Mouse (Mus musculus): ENCODE measurements around the gene Crym.

The Crym gene

GRCm38 (mm10) chr7:120201771-120202170 lies at the start of gene Crym:
Gene Crym, minus strand, starts transcription at chr7:120202111.
- no peak for DNase-seq

GRCm38 (mm10) chr7:120241092-120241491 lies 39.2 kb upstream of the Crym start:
- DNase-seq: no peak

- no peak for DNase-seq
Observed at GRCm38 (mm10) chr7:120228541-120228940, 26.6 kb upstream of the Crym start.

- DNase-seq: no peak
Observed at GRCm38 (mm10) chr7:120205989-120206388, 4.1 kb upstream of the Crym start.

GRCm38 (mm10) chr7:120203789-120204188 lies 1.9 kb upstream of the Crym start, which contains the start of gene Abca14:
Gene Abca14, plus strand, starts transcription at chr7:120203961.
- DNase-seq: peak in 1 of 2 experiments; percentile 10

GRCm38 (mm10) chr7:120201231-120201744 lies 623 bp downstream of the Crym start:
- no peak for DNase-seq

- no peak for DNase-seq
Observed at GRCm38 (mm10) chr7:120195207-120195606, 6.7 kb downstream of the Crym start.

- DNase-seq: no peak
Observed at GRCm38 (mm10) chr7:120192816-120193215, 9.1 kb downstream of the Crym start.

- no peak for DNase-seq
Observed at GRCm38 (mm10) chr7:120192207-120192606, 9.7 kb downstream of the Crym start.

- DNase-seq: no peak
Observed at GRCm38 (mm10) chr7:120190150-120190665, 11.7 kb downstream of the Crym start.

GRCm38 (mm10) chr7:120189369-120190149 lies 12.4 kb downstream of the Crym start:
- DNase-seq: no peak

- DNase-seq: no peak
Observed at GRCm38 (mm10) chr7:120188946-120189345, 13.0 kb downstream of the Crym start.

GRCm38 (mm10) chr7:120182891-120183290 lies 19.0 kb downstream of the Crym start:
- no peak for DNase-seq

GRCm38 (mm10) chr7:120181401-120182230 lies 20.3 kb downstream of the Crym start:
- DNase-seq: no peak

GRCm38 (mm10) chr7:120180547-120180946 lies 21.4 kb downstream of the Crym start:
- no peak for DNase-seq

- DNase-seq: no peak
Observed at GRCm38 (mm10) chr7:120178935-120179334, 23.0 kb downstream of the Crym start.

GRCm38 (mm10) chr7:120177611-120178010 lies 24.3 kb downstream of the Crym start:
- DNase-seq: no peak

- DNase-seq: no peak
Observed at GRCm38 (mm10) chr7:120174723-120175504, 27.0 kb downstream of the Crym start.

- DNase-seq: no peak
Observed at GRCm38 (mm10) chr7:120173603-120174244, 28.2 kb downstream of the Crym start, which contains the start of gene Anks4b. Gene Anks4b, plus strand, starts transcription at chr7:120173858.

GRCm38 (mm10) chr7:120172188-120172700 lies 29.7 kb downstream of the Crym start:
- no peak for DNase-seq

- no peak for DNase-seq
Observed at GRCm38 (mm10) chr7:120163581-120164251, 38.2 kb downstream of the Crym start.
